Mouse (Mus musculus): ENCODE measurements around the gene Cbr2. TPM values are rescaled to one million over a fixed set of nuclear protein-coding genes. Genes with fewer than 3 reads are reported as not detected.
"Not testable (repeated sequence)": the region's sequence is repeated elsewhere in the genome, so short reads cannot be mapped to it uniquely, and the experiment has no call there.

Gene Cbr2
- polyA plus RNA-seq (2016; fragmentation: Nextera tagmentation; extraction: Ambion mirVana) = 5.9 and 6.1 TPM in 2 replicates

GRCm38 (mm10) chr11:120731858-120732680, at the start of gene Cbr2:
Gene Cbr2, minus strand, starts transcription at chr11:120732114.
- Histone ChIP-seq H3K27ac (peak within 1 kb of the TSS; percentile 42; the same call in 1 of the 2 replicates), H3K4me1 (peaks cover 20% of the 10 kb centered on the region; the same call in 1 of the 2 replicates), H3K4me3 (no peak within 1 kb of the TSS), H3K9me3 (no peaks in the 10 kb centered on the region), H3K4me2 (replicated peaks) (no peak within 1 kb of the TSS), H3K27me3 (no peaks in the 10 kb centered on the region), H3K9ac (no peak within 1 kb of the TSS), H3K36me3 (no peaks in the 10 kb centered on the region)
- WGBS = 62% methylated on average over 12 of the region's 12 CpGs
- no peak for ATAC-seq (ENCODE audit: insufficient number of reproducible peaks, insufficient read depth, low FRiP score, low TSS enrichment)

GRCm38 (mm10) chr11:120781361-120781760, 49.4 kb upstream of the Cbr2 start:
- ATAC-seq (ENCODE audit: insufficient number of reproducible peaks, insufficient read depth, low FRiP score, low TSS enrichment); H3K27me3 ChIP-seq; H3K9ac ChIP-seq; H3K27ac ChIP-seq; H3K9me3 ChIP-seq; H3K4me3 ChIP-seq; H3K4me2 ChIP-seq (replicated peaks): not testable (repeated sequence)
- peaks cover 18% of the 10 kb centered on the region for H3K4me1 ChIP-seq
- peaks cover 19% of the 10 kb centered on the region; the same call in 1 of the 2 replicates for H3K36me3 ChIP-seq
- 86% methylated on average over 6 of the region's 6 CpGs for WGBS

- peaks cover 19% of the 10 kb centered on the region; the same call in 1 of the 2 replicates for H3K36me3 ChIP-seq
- H3K4me3 ChIP-seq = no peak overlapping the region
- H3K27ac ChIP-seq = no peak overlapping the region
- ATAC-seq (ENCODE audit: insufficient number of reproducible peaks, insufficient read depth, low FRiP score, low TSS enrichment) = no peak
- H3K27me3 ChIP-seq = no peaks in the 10 kb centered on the region
- H3K9ac ChIP-seq = no peak overlapping the region
- WGBS = 85% methylated on average over 1 of the region's 1 CpGs
- peaks cover 14% of the 10 kb centered on the region for H3K4me1 ChIP-seq
- no peak overlapping the region for H3K4me2 ChIP-seq (replicated peaks)
- no peaks in the 10 kb centered on the region for H3K9me3 ChIP-seq
These were observed 48.0 kb upstream of the Cbr2 start for GRCm38 (mm10) chr11:120779876-120780275.

- Histone ChIP-seq H3K4me1 (peaks cover 8% of the 10 kb centered on the region; the same call in 1 of the 2 replicates), H3K9ac (no peak overlapping the region), H3K27ac (no peak overlapping the region), H3K9me3 (no peaks in the 10 kb centered on the region), H3K27me3 (no peaks in the 10 kb centered on the region), H3K36me3 (peaks cover 14% of the 10 kb centered on the region; the same call in 1 of the 2 replicates), H3K4me2 (replicated peaks) (no peak overlapping the region), H3K4me3 (no peak overlapping the region)
- 30% methylated on average over 6 of the region's 6 CpGs for WGBS
- no peak for ATAC-seq (ENCODE audit: insufficient number of reproducible peaks, insufficient read depth, low FRiP score, low TSS enrichment)
These were observed 45.2 kb upstream of the Cbr2 start for GRCm38 (mm10) chr11:120777123-120777522.

GRCm38 (mm10) chr11:120775774-120776469, 44.0 kb upstream of the Cbr2 start:
- Histone ChIP-seq H3K36me3 (peaks cover 6% of the 10 kb centered on the region; the same call in 1 of the 2 replicates), H3K9me3 (no peaks in the 10 kb centered on the region), H3K4me3 (no peak overlapping the region), H3K27ac (no peak overlapping the region), H3K4me2 (replicated peaks) (no peak overlapping the region; the same call in 1 of the 2 replicates), H3K27me3 (no peaks in the 10 kb centered on the region), H3K4me1 (peaks cover 8% of the 10 kb centered on the region; the same call in 1 of the 2 replicates), H3K9ac (no peak overlapping the region)
- peak; percentile 19; the same call in 1 of the 2 replicates for ATAC-seq (ENCODE audit: insufficient number of reproducible peaks, insufficient read depth, low FRiP score, low TSS enrichment)
- WGBS = 27% methylated on average over 15 of the region's 15 CpGs

- 88% methylated on average over 7 of the region's 7 CpGs for WGBS
These were observed 41.7 kb upstream of the Cbr2 start for GRCm38 (mm10) chr11:120773463-120774190.

GRCm38 (mm10) chr11:120772749-120773148, 40.8 kb upstream of the Cbr2 start:
- Histone ChIP-seq H3K4me3 (no peak overlapping the region), H3K36me3 (no peaks in the 10 kb centered on the region), H3K27me3 (no peaks in the 10 kb centered on the region), H3K9ac (no peak overlapping the region), H3K4me2 (replicated peaks) (no peak overlapping the region), H3K27ac (no peak overlapping the region), H3K9me3 (no peaks in the 10 kb centered on the region), H3K4me1 (peaks cover 8% of the 10 kb centered on the region; the same call in 1 of the 2 replicates)
- WGBS = 78% methylated on average over 3 of the region's 3 CpGs
- no peak for ATAC-seq (ENCODE audit: insufficient number of reproducible peaks, insufficient read depth, low FRiP score, low TSS enrichment)

More at GRCm38 (mm10) chr11:120773463-120774190, 41.7 kb upstream of the Cbr2 start:
- no peak overlapping the region for H3K9ac ChIP-seq
- no peak overlapping the region for H3K4me2 ChIP-seq (replicated peaks)
- H3K27ac ChIP-seq = no peak overlapping the region
- no peak for ATAC-seq (ENCODE audit: insufficient number of reproducible peaks, insufficient read depth, low FRiP score, low TSS enrichment)
- H3K36me3 ChIP-seq = no peaks in the 10 kb centered on the region
- no peaks in the 10 kb centered on the region for H3K9me3 ChIP-seq
- H3K27me3 ChIP-seq = no peaks in the 10 kb centered on the region
- peaks cover 8% of the 10 kb centered on the region; the same call in 1 of the 2 replicates for H3K4me1 ChIP-seq
- H3K4me3 ChIP-seq = no peak overlapping the region

GRCm38 (mm10) chr11:120768206-120768605, 36.3 kb upstream of the Cbr2 start:
- H3K9ac ChIP-seq = no peak overlapping the region
- ATAC-seq (ENCODE audit: insufficient number of reproducible peaks, insufficient read depth, low FRiP score, low TSS enrichment) = no peak
- 69% methylated on average over 1 of the region's 1 CpGs for WGBS

GRCm38 (mm10) chr11:120767023-120767422, 35.1 kb upstream of the Cbr2 start:
- not testable (repeated sequence) for ATAC-seq (ENCODE audit: insufficient number of reproducible peaks, insufficient read depth, low FRiP score, low TSS enrichment); H3K9me3 ChIP-seq; H3K4me2 ChIP-seq (replicated peaks); H3K4me1 ChIP-seq; H3K9ac ChIP-seq; H3K27ac ChIP-seq; H3K4me3 ChIP-seq; H3K36me3 ChIP-seq
- 79% methylated on average over 3 of the region's 7 CpGs for whole genome bisulfite sequencing
- peaks cover 16% of the 10 kb centered on the region for H3K27me3 ChIP-seq

More at GRCm38 (mm10) chr11:120768206-120768605, 36.3 kb upstream of the Cbr2 start:
- Histone ChIP-seq H3K9me3 (no peaks in the 10 kb centered on the region), H3K4me2 (replicated peaks) (no peak overlapping the region), H3K4me1 (no peaks in the 10 kb centered on the region), H3K27ac (no peak overlapping the region), H3K27me3 (peaks cover 10% of the 10 kb centered on the region; the same call in 1 of the 2 replicates), H3K4me3 (no peak overlapping the region), H3K36me3 (no peaks in the 10 kb centered on the region)

- peaks cover 12% of the 10 kb centered on the region for H3K9me3 ChIP-seq
- H3K27me3 ChIP-seq = peaks cover 20% of the 10 kb centered on the region
- H3K4me1 ChIP-seq, H3K27ac ChIP-seq, H3K9ac ChIP-seq, H3K4me3 ChIP-seq, H3K36me3 ChIP-seq: not testable (repeated sequence)
- ATAC-seq (ENCODE audit: insufficient number of reproducible peaks, insufficient read depth, low FRiP score, low TSS enrichment) = peak; percentile 62; the same call in 1 of the 2 replicates
- peak overlapping the region; percentile 13; the same call in 1 of the 2 replicates for H3K4me2 ChIP-seq (replicated peaks)
- WGBS = 5% methylated on average over 2 of the region's 23 CpGs
These were observed 31.4 kb upstream of the Cbr2 start for GRCm38 (mm10) chr11:120763121-120763999.
